Mouse (Mus musculus): Measurements from ENCODE around the gene Cenpn. TPM values are rescaled to one million over a fixed set of nuclear protein-coding genes. Genes with fewer than 3 reads are reported as not detected.

Cenpn gene
- total RNA-seq, 2 experiments from 2014 or later: 1.9 to 2.1 TPM

GRCm38 (mm10) chr8:116934976-116935375 lies 13.4 kb downstream of the Cenpn start:
- intact Hi-C loops (cut with DNase I; ENCODE audit: low total_unique reads): no loop called here
- no peak for DNase-seq

- intact Hi-C loops (cut with DNase I; ENCODE audit: low total_unique reads): no loop called here
- no peak for DNase-seq
Observed at GRCm38 (mm10) chr8:116935506-116935905, 14.0 kb downstream of the Cenpn start.

- intact Hi-C loops (cut with DNase I; ENCODE audit: low total_unique reads): loop anchor here (5.0 kb wide), 1 partner anchor 35 kb away; the partner anchor contains the start of gene 1700030J22Rik
Observed at GRCm38 (mm10) chr8:116942284-116943058, 20.9 kb downstream of the Cenpn start.

GRCm38 (mm10) chr8:116943161-116943554 lies 21.6 kb downstream of the Cenpn start, which contains the start of gene Atmin:
Atmin (plus strand) TSS chr8:116943393.
- DNase-seq: peak; percentile 90
- intact Hi-C loops (cut with DNase I; ENCODE audit: low total_unique reads): loop anchor here (5.0 kb wide), 1 partner anchor 34 kb away; the partner anchor contains the start of gene 1700030J22Rik

More at GRCm38 (mm10) chr8:116942284-116943058, 20.9 kb downstream of the Cenpn start:
- DNase-seq: no peak

- peak; percentile 15 for DNase-seq
- intact Hi-C loops (cut with DNase I; ENCODE audit: low total_unique reads): loop anchor here (5.0 kb wide), 1 partner anchor 34 kb away; the partner anchor contains the start of gene 1700030J22Rik
Observed at GRCm38 (mm10) chr8:116943555-116944384, 22.2 kb downstream of the Cenpn start.

GRCm38 (mm10) chr8:116944385-116944696 lies 22.8 kb downstream of the Cenpn start:
- intact Hi-C loops (cut with DNase I; ENCODE audit: low total_unique reads): loop anchor here (5.0 kb wide), 1 partner anchor 33 kb away; the partner anchor contains the start of gene 1700030J22Rik
- DNase-seq: no peak

GRCm38 (mm10) chr8:116945169-116945910 lies 23.8 kb downstream of the Cenpn start:
- intact Hi-C loops (cut with DNase I; ENCODE audit: low total_unique reads): no loop called here
- no peak for DNase-seq

GRCm38 (mm10) chr8:116946268-116946838 lies 24.8 kb downstream of the Cenpn start:
- DNase-seq: no peak
- intact Hi-C loops (cut with DNase I; ENCODE audit: low total_unique reads): no loop called here

GRCm38 (mm10) chr8:116946851-116947250 lies 25.3 kb downstream of the Cenpn start:
- intact Hi-C loops (cut with DNase I; ENCODE audit: low total_unique reads): no loop called here
- no peak for DNase-seq

GRCm38 (mm10) chr8:116947589-116947988 lies 26.1 kb downstream of the Cenpn start:
- DNase-seq: no peak
- intact Hi-C loops (cut with DNase I; ENCODE audit: low total_unique reads): no loop called here

- intact Hi-C loops (cut with DNase I; ENCODE audit: low total_unique reads): no loop called here
- DNase-seq: no peak
Observed at GRCm38 (mm10) chr8:116951369-116951768, 29.8 kb downstream of the Cenpn start.

GRCm38 (mm10) chr8:116951778-116952177 lies 30.2 kb downstream of the Cenpn start:
- intact Hi-C loops (cut with DNase I; ENCODE audit: low total_unique reads): no loop called here
- DNase-seq: no peak

- intact Hi-C loops (cut with DNase I; ENCODE audit: low total_unique reads): no loop called here
- DNase-seq: no peak
Observed at GRCm38 (mm10) chr8:116952428-116952827, 30.9 kb downstream of the Cenpn start.

GRCm38 (mm10) chr8:116954415-116954814 lies 32.9 kb downstream of the Cenpn start:
- intact Hi-C loops (cut with DNase I; ENCODE audit: low total_unique reads): no loop called here
- no peak for DNase-seq

GRCm38 (mm10) chr8:116969531-116969930 lies 48.0 kb downstream of the Cenpn start:
- intact Hi-C loops (cut with DNase I; ENCODE audit: low total_unique reads): no loop called here

GRCm38 (mm10) chr8:116975066-116975465 lies 53.5 kb downstream of the Cenpn start:
- no peak for DNase-seq
- intact Hi-C loops (cut with DNase I; ENCODE audit: low total_unique reads): loop anchor here (5.0 kb wide), 1 partner anchor 33 kb away; the partner anchor contains the start of gene Atmin

More at GRCm38 (mm10) chr8:116969531-116969930, 48.0 kb downstream of the Cenpn start:
- DNase-seq: no peak

GRCm38 (mm10) chr8:116975606-116976005 lies 54.1 kb downstream of the Cenpn start:
- DNase-seq: no peak
- intact Hi-C loops (cut with DNase I; ENCODE audit: low total_unique reads): loop anchor here (5.0 kb wide), 1 partner anchor 33 kb away; the partner anchor contains the start of gene Atmin

- DNase-seq: no peak
- intact Hi-C loops (cut with DNase I; ENCODE audit: low total_unique reads): loop anchor here (5.0 kb wide), 1 partner anchor 36 kb away; the partner anchor contains the start of gene Atmin
Observed at GRCm38 (mm10) chr8:116978052-116978451, 56.5 kb downstream of the Cenpn start.

Measured in gastrocnemius, postnatal 14 days (tissue).